Mouse (Mus musculus): ENCODE data around the gene Fam214a. TPM values are rescaled to one million over a fixed set of nuclear protein-coding genes. Genes with fewer than 3 reads are reported as not detected.

Gene Fam214a
- polyA plus RNA-seq, 1 experiment from 2014 or later: 6.4 TPM

- Histone ChIP-seq H3K27me3 (ENCODE audit: insufficient read depth, low read length) (no peaks in the 10 kb centered on the region), H3K9ac (replicated peaks) (peak overlapping the region; percentile 89; the same call in 1 of the 2 replicates), H3K4me2 (ENCODE audit: low read depth, low read length) (peak overlapping the region; percentile 90), H3K27ac (ENCODE audit: low read depth) (peak overlapping the region; percentile 96), H3K9me3 (ENCODE audit: low read length) (no peaks in the 10 kb centered on the region), H3K36me3 (replicated peaks; ENCODE audit: insufficient read depth, low read length) (no peaks in the 10 kb centered on the region; the same call in 1 of the 2 replicates), H3K4me3 (ENCODE audit: low read depth, low read length) (peak overlapping the region; percentile 81), H3K4me1 (ENCODE audit: insufficient read depth) (peaks cover 17% of the 10 kb centered on the region)
- 47% methylated on average over 2 of the region's 2 CpGs for WGBS (ENCODE audit: insufficient replicate concordance)
- no peak for TF ChIP-seq EP300 (IDR thresholded peaks at IDR 0.05; ENCODE audit: low read depth)
- TF ChIP-seq CTCF (IDR thresholded peaks at IDR 0.05; ENCODE audit: low read depth): no peak
- DNase-seq: no peak
- no peak for ATAC-seq
Measured at GRCm38 (mm10) chr9:74953959-74954279, 1.2 kb downstream of the Fam214a start.

GRCm38 (mm10) chr9:74954387-74954786 is 1.7 kb downstream of the Fam214a start:
- ATAC-seq (no peak), DNase-seq (no peak)
- Histone ChIP-seq H3K9ac (replicated peaks) (peak overlapping the region; percentile 16; the same call in 1 of the 2 replicates), H3K27ac (ENCODE audit: low read depth) (peak overlapping the region; percentile 29; the same call in 1 of the 2 replicates), H3K4me2 (ENCODE audit: low read depth, low read length) (peak overlapping the region; percentile 90), H3K4me1 (ENCODE audit: insufficient read depth) (peaks cover 17% of the 10 kb centered on the region), H3K27me3 (ENCODE audit: insufficient read depth, low read length) (no peaks in the 10 kb centered on the region), H3K36me3 (replicated peaks; ENCODE audit: insufficient read depth, low read length) (peaks cover under 1% of the 10 kb centered on the region; the same call in 1 of the 2 replicates), H3K9me3 (ENCODE audit: low read length) (no peaks in the 10 kb centered on the region), H3K4me3 (ENCODE audit: low read depth, low read length) (peak overlapping the region; percentile 81; the same call in 1 of the 2 replicates)
- no peak for TF ChIP-seq CTCF (IDR thresholded peaks at IDR 0.05; ENCODE audit: low read depth)
- TF ChIP-seq EP300 (IDR thresholded peaks at IDR 0.05; ENCODE audit: low read depth): no peak
- 79% methylated on average over 2 of the region's 2 CpGs for WGBS (ENCODE audit: insufficient replicate concordance)

- WGBS (ENCODE audit: insufficient replicate concordance): 71% methylated on average over 6 of the region's 6 CpGs
- DNase-seq: no peak
- no peak overlapping the region for H3K27ac ChIP-seq (ENCODE audit: low read depth)
- H3K4me2 ChIP-seq (ENCODE audit: low read depth, low read length): no peak overlapping the region
- H3K9ac ChIP-seq (replicated peaks): no peak overlapping the region
- ATAC-seq: no peak
- H3K27me3 ChIP-seq (ENCODE audit: insufficient read depth, low read length): no peaks in the 10 kb centered on the region
- H3K4me1 ChIP-seq (ENCODE audit: insufficient read depth): no peaks in the 10 kb centered on the region
- H3K9me3 ChIP-seq (ENCODE audit: low read length): no peaks in the 10 kb centered on the region
- H3K4me3 ChIP-seq (ENCODE audit: low read depth, low read length): no peak overlapping the region
- H3K36me3 ChIP-seq (replicated peaks; ENCODE audit: insufficient read depth, low read length): peaks cover 11% of the 10 kb centered on the region; the same call in 1 of the 2 replicates
- TF ChIP-seq CTCF (IDR thresholded peaks at IDR 0.05; ENCODE audit: low read depth) (no peak), EP300 (IDR thresholded peaks at IDR 0.05; ENCODE audit: low read depth) (no peak)
Measured at GRCm38 (mm10) chr9:74960630-74961029, 7.9 kb downstream of the Fam214a start.

- DNase-seq: no peak
- WGBS (ENCODE audit: insufficient replicate concordance): 72% methylated on average over 14 of the region's 14 CpGs
Measured at GRCm38 (mm10) chr9:74961073-74961575, 8.4 kb downstream of the Fam214a start.

GRCm38 (mm10) chr9:74963953-74964352 is 11.3 kb downstream of the Fam214a start:
- H3K9me3 ChIP-seq (ENCODE audit: low read length): no peaks in the 10 kb centered on the region
- no peak for ATAC-seq
- no peak overlapping the region for H3K9ac ChIP-seq (replicated peaks)
- peaks cover 11% of the 10 kb centered on the region; the same call in 1 of the 2 replicates for H3K36me3 ChIP-seq (replicated peaks; ENCODE audit: insufficient read depth, low read length)
- no peak overlapping the region for H3K4me2 ChIP-seq (ENCODE audit: low read depth, low read length)
- no peaks in the 10 kb centered on the region for H3K27me3 ChIP-seq (ENCODE audit: insufficient read depth, low read length)
- no peak for DNase-seq
- no peak overlapping the region for H3K4me3 ChIP-seq (ENCODE audit: low read depth, low read length)
- 75% methylated on average over 2 of the region's 2 CpGs for WGBS (ENCODE audit: insufficient replicate concordance)
- TF ChIP-seq EP300 (IDR thresholded peaks at IDR 0.05; ENCODE audit: low read depth) (no peak), CTCF (IDR thresholded peaks at IDR 0.05; ENCODE audit: low read depth) (no peak)
- 0 out of 2 replicates have a peak, but pooled peaks cover 2% of the 10 kb centered on the region for H3K4me1 ChIP-seq (ENCODE audit: insufficient read depth)
- H3K27ac ChIP-seq (ENCODE audit: low read depth): no peak overlapping the region

More at GRCm38 (mm10) chr9:74961073-74961575, 8.4 kb downstream of the Fam214a start:
- no peak overlapping the region for H3K4me3 ChIP-seq (ENCODE audit: low read depth, low read length)
- no peak overlapping the region for H3K9ac ChIP-seq (replicated peaks)
- TF ChIP-seq CTCF (IDR thresholded peaks at IDR 0.05; ENCODE audit: low read depth) (no peak), EP300 (IDR thresholded peaks at IDR 0.05; ENCODE audit: low read depth) (no peak)
- H3K4me1 ChIP-seq (ENCODE audit: insufficient read depth): no peaks in the 10 kb centered on the region
- H3K4me2 ChIP-seq (ENCODE audit: low read depth, low read length): no peak overlapping the region
- peaks cover 11% of the 10 kb centered on the region; the same call in 1 of the 2 replicates for H3K36me3 ChIP-seq (replicated peaks; ENCODE audit: insufficient read depth, low read length)
- no peak overlapping the region for H3K27ac ChIP-seq (ENCODE audit: low read depth)
- no peak for ATAC-seq
- no peaks in the 10 kb centered on the region for H3K27me3 ChIP-seq (ENCODE audit: insufficient read depth, low read length)
- no peaks in the 10 kb centered on the region for H3K9me3 ChIP-seq (ENCODE audit: low read length)

GRCm38 (mm10) chr9:74964866-74965384 is 12.2 kb downstream of the Fam214a start:
- H3K27ac ChIP-seq (ENCODE audit: low read depth): no peak overlapping the region

More at GRCm38 (mm10) chr9:74964866-74965384, 12.2 kb downstream of the Fam214a start:
- WGBS (ENCODE audit: insufficient replicate concordance): 46% methylated on average over 10 of the region's 10 CpGs
- Histone ChIP-seq H3K4me3 (ENCODE audit: low read depth, low read length) (no peak overlapping the region), H3K9me3 (ENCODE audit: low read length) (no peaks in the 10 kb centered on the region), H3K27me3 (ENCODE audit: insufficient read depth, low read length) (no peaks in the 10 kb centered on the region), H3K4me2 (ENCODE audit: low read depth, low read length) (peak overlapping the region; percentile 22; the same call in 1 of the 2 replicates), H3K4me1 (ENCODE audit: insufficient read depth) (0 out of 2 replicates have a peak, but pooled peaks cover 2% of the 10 kb centered on the region), H3K9ac (replicated peaks) (no peak overlapping the region), H3K36me3 (replicated peaks; ENCODE audit: insufficient read depth, low read length) (peaks cover 7% of the 10 kb centered on the region; the same call in 1 of the 2 replicates)
- DNase-seq: no peak
- TF ChIP-seq EP300 (IDR thresholded peaks at IDR 0.05; ENCODE audit: low read depth) (no peak), CTCF (IDR thresholded peaks at IDR 0.05; ENCODE audit: low read depth) (no peak)
- ATAC-seq: peak; percentile 48; the same call in 1 of the 2 replicates
